Mouse (Mus musculus) forebrain, embryonic 12.5 days (tissue): Measurements from ENCODE around the gene Dmrtc1c1. TPM values are rescaled to one million over a fixed set of nuclear protein-coding genes. Genes with fewer than 3 reads are reported as not detected.
"Not testable (repeated sequence)": the region's sequence is repeated elsewhere in the genome, so short reads cannot be mapped to it uniquely, and the experiment has no call there.

ENCODE experiments used
- ATAC-seq: fragments of 200-750 bp; cut with Nextera tagmentation; 2 replicates; pipeline ENCODE4 v1.8.0; 2017; ENCODE audit warnings: moderate TSS enrichment; ENCODE audit not compliant: low FRiP score
- H3K27ac ChIP-seq: fragments of 300-500 bp; sonication (generic); 2 replicates; pipeline ENCODE4 v1.5.1; 2016; ENCODE audit warnings: mild to moderate bottlenecking
- H3K27me3 ChIP-seq: fragments of 300-500 bp; sonication (generic); 2 replicates; pipeline ENCODE4 v1.6.1; 2016; ENCODE audit warnings: mild to moderate bottlenecking
- H3K36me3 ChIP-seq: fragments of 300-500 bp; sonication (generic); replicated peaks from 2 replicates; pipeline ENCODE4 v1.6.1; 2016; ENCODE audit warnings: mild to moderate bottlenecking
- H3K4me1 ChIP-seq: fragments of 300-500 bp; sonication (generic); 2 replicates; pipeline ENCODE4 v1.6.1; 2016
- H3K4me2 ChIP-seq: fragments of 300-500 bp; sonication (generic); 2 replicates; pipeline ENCODE4 v1.6.1; 2016; ENCODE audit warnings: mild to moderate bottlenecking, moderate library complexity
- H3K4me3 ChIP-seq: fragments of 300-500 bp; sonication (generic); replicated peaks from 2 replicates; pipeline ENCODE4 v1.5.1; 2016; ENCODE audit warnings: mild to moderate bottlenecking
- H3K9ac ChIP-seq: fragments of 300-500 bp; sonication (generic); 2 replicates; pipeline ENCODE4 v1.6.1; 2016; ENCODE audit warnings: mild to moderate bottlenecking
- H3K9me3 ChIP-seq: fragments of 300-500 bp; sonication (generic); 2 replicates; pipeline ENCODE4 v1.6.1; 2016
- WGBS: fragments of 180-500 bp; shearing (Covaris S2); methylation state at CpG from one replicate; pipeline ENCODE4 v1.1.7; 2016; 5-methylcytosine and 5-hydroxymethylcytosine counted together
- polyA plus RNA-seq: library from polyadenylated mRNA; unstranded; fragments of >200 nt; fragmentation: Nextera tagmentation; extraction: Ambion mirVana; gene quantifications from 2 replicates; pipeline ENCODE4 v1.2.1, GENCODE M21; 2016

Gene Dmrtc1c1
- not detected in 2 replicates for polyA plus RNA-seq

GRCm38 (mm10) chrX:102802663-102803062 lies at the start of gene Dmrtc1c1:
Gene Dmrtc1c1 (plus strand): TSS chrX:102802963.
- not testable (repeated sequence) for H3K27me3 ChIP-seq, H3K4me1 ChIP-seq, H3K9ac ChIP-seq, H3K4me2 ChIP-seq, H3K27ac ChIP-seq, ATAC-seq, H3K4me3 ChIP-seq, H3K36me3 ChIP-seq, H3K9me3 ChIP-seq
- WGBS, result no CpG with 5 or more reads among the region's 14 CpGs

- peaks cover 4% of the 10 kb centered on the region; the same call in 1 of the 2 replicates for H3K27me3 ChIP-seq
- H3K36me3 ChIP-seq, result no peaks in the 10 kb centered on the region
- no peak overlapping the region for H3K9ac ChIP-seq
- no peak overlapping the region for H3K27ac ChIP-seq
- 53% methylated on average over 4 of the region's 4 CpGs for WGBS
- no peak for ATAC-seq
- H3K9me3 ChIP-seq, result no peaks in the 10 kb centered on the region
- H3K4me1 ChIP-seq, result no peaks in the 10 kb centered on the region
- no peak overlapping the region for H3K4me2 ChIP-seq
- H3K4me3 ChIP-seq, result no peak overlapping the region
Observed at GRCm38 (mm10) chrX:102765878-102766277, 36.9 kb upstream of the Dmrtc1c1 start.

GRCm38 (mm10) chrX:102812311-102812710 lies 9.5 kb downstream of the Dmrtc1c1 start:
- WGBS, result 63% methylated on average over 4 of the region's 4 CpGs

GRCm38 (mm10) chrX:102854516-102854915 lies 51.8 kb downstream of the Dmrtc1c1 start, which contains the start of gene Dmrtc1c2:
Gene Dmrtc1c2 (minus strand): TSS chrX:102854616.
- not testable (repeated sequence) for H3K36me3 ChIP-seq, H3K4me2 ChIP-seq, H3K9me3 ChIP-seq, H3K9ac ChIP-seq, ATAC-seq, H3K4me3 ChIP-seq, H3K4me1 ChIP-seq, H3K27me3 ChIP-seq, H3K27ac ChIP-seq
- 83% methylated on average over 1 of the region's 13 CpGs for WGBS

More at GRCm38 (mm10) chrX:102812311-102812710, 9.5 kb downstream of the Dmrtc1c1 start:
- no peak overlapping the region for H3K27ac ChIP-seq
- no peak for ATAC-seq
- H3K27me3 ChIP-seq, result peaks cover 6% of the 10 kb centered on the region; the same call in 1 of the 2 replicates
- H3K4me2 ChIP-seq, result no peak overlapping the region
- H3K9ac ChIP-seq, result no peak overlapping the region
- no peaks in the 10 kb centered on the region for H3K9me3 ChIP-seq
- no peak overlapping the region for H3K4me3 ChIP-seq
- no peaks in the 10 kb centered on the region for H3K36me3 ChIP-seq
- no peaks in the 10 kb centered on the region for H3K4me1 ChIP-seq

Other genes starting within 250 kb of the Dmrtc1c1 start
- 7.3 and 7.6 TPM in 2 replicates for gene Phka1, start 158.7 kb upstream of the Dmrtc1c1 start, polyA plus RNA-seq
- gene Gm3880, start 116.0 kb upstream of the Dmrtc1c1 start, polyA plus RNA-seq, result not detected in 2 replicates
- not detected in 2 replicates for gene Gm9112, start 95.3 kb upstream of the Dmrtc1c1 start, polyA plus RNA-seq
- not detected in 2 replicates for gene Dmrtc1b, start 95.1 kb upstream of the Dmrtc1c1 start, polyA plus RNA-seq
- gene Dmrtc1c2, start 51.7 kb downstream of the Dmrtc1c1 start, polyA plus RNA-seq, result not detected in 2 replicates
- gene 1700031F05Rik, start 65.0 kb downstream of the Dmrtc1c1 start, polyA plus RNA-seq, result not detected in 2 replicates
- 0.18 and 0.44 TPM in 2 replicates for gene Dmrtc1a, start 105.7 kb downstream of the Dmrtc1c1 start, polyA plus RNA-seq
- not detected in 2 replicates for gene 1700011M02Rik, start 105.9 kb downstream of the Dmrtc1c1 start, polyA plus RNA-seq
- gene 1700018G05Rik, start 125.4 kb downstream of the Dmrtc1c1 start, polyA plus RNA-seq, result not detected in 2 replicates